Mouse (Mus musculus): Measurements from ENCODE around the gene Rpsa.

Gene Rpsa

DNA sequence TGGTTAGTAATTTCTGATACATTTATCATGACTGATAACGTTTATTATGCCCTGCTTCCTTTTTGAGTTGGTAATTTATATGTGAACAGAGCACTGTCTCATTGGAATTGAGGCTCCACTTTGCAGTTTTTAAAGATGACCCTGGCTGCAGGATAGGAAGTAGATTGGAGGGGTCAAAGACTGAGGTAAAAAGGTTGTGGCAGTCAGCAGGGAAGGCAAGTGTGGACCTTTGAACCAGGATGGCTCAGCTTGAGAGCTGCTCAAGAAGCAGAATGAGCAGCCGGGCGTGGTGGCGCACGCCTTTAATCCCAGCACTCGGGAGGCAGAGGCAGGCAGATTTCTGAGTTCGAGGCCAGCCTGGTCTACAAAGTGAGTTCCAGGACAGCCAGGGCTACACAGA lies 14.0 kb upstream of the Rpsa start:
- no peak for DNase-seq (ENCODE audit: low spot score in 2 of 2)

DNA sequence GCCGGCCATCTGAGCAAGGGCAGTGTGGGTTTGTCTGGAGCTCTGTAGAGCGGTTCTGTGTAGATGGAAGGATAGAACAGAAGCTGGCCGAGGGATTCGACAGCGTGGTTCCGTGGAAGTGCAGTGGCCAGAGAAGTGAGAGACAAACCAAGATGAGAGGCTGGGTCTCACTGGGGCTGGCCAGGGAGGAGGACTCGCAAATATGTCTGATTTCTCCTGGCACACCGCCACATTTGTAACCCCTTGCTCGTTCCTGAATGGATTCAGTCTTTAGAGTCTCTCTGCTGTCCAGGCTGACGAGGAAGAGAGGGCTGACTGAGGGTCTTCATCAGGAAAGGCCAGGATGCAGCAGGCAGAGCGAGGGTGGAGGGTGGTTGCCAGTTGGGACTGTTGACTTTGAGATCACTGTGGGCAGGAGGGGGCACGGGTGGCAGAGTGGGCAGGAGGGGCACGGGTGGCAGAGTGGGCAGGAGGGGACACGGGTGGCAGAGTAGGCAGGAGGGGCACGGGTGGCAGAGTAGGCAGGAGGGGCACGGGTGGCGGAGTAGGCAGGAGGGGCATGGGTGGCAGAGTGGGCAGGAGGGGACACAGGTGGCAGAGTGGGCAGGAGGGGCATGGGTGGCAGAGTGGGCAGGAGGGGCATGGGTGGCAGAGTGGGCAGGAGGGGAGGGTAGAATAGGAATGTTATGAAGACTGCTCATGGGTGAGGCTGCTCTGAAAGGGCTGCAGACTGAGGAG lies 13.3 kb upstream of the Rpsa start:
- peak in 1 of 2 experiments; percentile 36 for DNase-seq (ENCODE audit: low spot score in 2 of 2)

DNA sequence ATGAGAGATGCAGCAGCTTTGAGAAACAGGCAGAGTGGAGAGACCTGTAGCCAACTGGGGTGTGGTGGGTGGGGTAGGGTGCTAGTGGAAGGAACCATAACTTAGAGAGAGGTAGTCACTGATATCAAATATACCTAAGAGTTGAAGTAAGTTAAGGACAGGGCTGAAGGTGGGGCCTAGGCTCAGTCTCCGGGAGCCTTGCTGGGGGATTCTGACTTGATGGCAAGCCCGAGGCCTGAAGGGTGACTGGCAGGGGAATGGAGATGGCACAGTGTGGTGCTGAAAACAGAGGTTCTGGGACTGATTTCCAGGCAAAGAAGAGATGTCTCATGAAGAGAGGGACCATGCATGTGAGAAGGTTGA lies 12.7 kb upstream of the Rpsa start:
- DNase-seq (ENCODE audit: low spot score in 2 of 2): peak; percentile 42 to 46

DNA sequence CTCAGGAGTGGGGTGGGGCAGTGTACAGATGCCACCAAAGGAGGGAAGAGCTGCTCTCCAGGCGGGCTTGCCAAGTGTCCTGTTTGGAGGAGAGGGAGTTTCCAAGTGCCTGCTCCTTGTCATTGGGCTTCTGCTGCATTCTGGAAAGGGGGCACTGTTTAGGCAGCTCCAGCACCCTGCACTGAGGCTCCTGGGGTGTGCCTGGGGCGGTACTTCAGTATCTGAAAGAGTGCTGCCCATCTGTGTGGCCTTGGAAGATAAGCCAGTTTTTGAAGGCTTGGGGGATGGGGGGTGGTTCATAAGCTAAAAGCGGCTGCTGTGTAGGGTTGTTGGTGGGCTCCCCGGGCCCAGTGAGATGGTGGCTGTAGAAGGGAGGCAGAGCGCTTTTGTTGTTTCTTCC lies 11.9 kb upstream of the Rpsa start:
- peak; percentile 73 to 78 for DNase-seq (ENCODE audit: low spot score in 2 of 2)

DNA sequence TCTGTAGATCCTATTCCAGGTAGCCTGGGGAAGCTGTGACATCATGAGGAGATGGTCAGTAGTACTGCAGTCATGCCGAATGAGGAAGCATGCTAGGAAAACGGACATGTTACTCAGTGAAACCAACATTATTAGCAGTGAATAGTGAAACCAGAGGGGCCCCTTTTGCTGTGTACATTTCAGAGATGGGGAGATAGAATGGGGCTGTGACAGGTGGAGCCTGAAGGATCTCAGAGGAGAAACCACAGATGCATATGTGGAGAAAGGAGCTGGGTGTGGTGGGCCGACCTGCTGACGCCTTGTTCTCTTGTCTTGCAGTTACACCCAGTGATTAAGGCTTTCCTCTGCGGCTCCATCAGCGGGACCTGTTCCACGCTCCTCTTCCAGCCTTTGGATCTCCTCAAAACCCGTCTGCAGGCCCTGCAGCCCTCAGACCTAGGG lies 11.3 kb upstream of the Rpsa start:
- peak; percentile 52 to 58 for DNase-seq (ENCODE audit: low spot score in 2 of 2)

DNA sequence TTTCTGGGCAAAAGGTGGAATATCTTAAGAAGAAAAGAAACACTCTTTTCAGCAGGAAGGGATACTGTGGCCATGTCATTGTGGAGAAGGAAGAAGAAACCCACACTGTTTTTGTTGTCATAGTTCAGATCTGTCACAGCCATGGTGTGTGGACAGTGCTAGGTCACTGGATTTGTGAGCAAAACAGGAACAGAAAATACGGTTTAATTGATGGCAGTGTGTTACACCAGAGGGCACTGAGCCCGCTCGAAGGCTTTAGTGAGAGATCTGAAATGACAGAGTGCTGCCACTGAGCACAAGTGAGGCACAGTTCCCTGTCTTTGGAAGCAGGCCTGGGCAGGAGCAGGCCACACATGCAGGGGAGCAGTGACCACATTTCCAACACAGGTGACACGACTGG lies 9.3 kb upstream of the Rpsa start:
- DNase-seq (ENCODE audit: low spot score in 2 of 2): no peak

DNA sequence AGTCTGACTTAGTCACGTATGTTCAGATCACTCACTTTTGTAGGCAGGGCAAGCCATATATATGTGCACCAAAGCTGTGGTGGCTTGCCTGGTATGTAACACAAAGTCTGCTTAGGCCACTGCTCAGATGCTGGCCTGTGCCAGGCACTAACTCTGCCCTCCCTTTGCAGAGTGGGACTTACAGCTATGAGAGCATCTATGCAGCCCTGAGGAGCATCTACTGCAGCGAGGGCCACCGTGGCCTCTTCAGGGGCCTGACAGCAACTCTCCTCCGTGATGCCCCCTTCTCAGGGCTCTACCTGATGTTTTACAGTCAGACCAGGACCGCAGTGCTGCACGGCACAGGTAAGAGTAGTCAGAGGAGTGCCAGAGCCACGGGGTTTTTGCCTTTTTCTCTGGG lies 7.0 kb upstream of the Rpsa start:
- no peak for DNase-seq (ENCODE audit: low spot score in 2 of 2)

DNA sequence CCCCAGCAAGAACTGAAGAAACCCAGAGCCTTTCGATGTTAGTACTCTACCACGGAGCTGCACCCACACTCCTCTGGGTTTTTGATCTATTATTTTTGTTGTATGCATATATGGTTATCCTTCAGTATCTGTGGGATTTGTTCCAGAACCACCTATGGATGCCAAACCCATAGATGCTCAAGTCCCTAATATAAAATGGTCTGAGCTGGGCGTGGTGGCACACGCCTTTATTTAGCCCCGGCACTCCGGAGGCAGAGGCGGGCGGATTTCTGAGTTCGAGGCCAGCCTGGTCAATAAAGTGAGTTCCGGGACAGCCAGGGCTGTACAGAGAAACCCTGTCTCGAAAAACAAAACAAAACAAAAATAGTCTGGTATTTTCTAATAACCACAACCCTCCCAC lies 621 bp upstream of the Rpsa start:
- no peak for DNase-seq (ENCODE audit: low spot score in 2 of 2)

DNA sequence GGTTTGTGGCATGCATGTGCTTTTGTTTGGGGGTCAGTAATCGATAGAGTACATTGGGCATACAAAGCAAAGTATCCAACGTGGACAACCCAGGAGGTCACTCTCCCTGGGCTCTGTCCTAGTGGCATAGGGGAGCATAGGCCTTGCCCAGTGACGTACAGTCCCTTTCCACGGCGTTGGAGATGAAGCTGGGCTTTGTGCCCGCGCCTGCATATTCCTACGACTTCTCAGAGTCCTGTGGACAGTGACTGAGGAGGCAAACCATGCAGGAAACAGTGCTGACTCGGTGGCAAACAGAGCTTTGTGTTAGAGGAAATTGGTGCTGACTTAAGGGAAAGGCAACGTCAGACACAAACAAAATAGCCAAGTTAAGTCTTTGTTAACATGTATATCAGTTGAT lies 1.8 kb downstream of the Rpsa start:
- DNase-seq (ENCODE audit: low spot score in 2 of 2): no peak

DNA sequence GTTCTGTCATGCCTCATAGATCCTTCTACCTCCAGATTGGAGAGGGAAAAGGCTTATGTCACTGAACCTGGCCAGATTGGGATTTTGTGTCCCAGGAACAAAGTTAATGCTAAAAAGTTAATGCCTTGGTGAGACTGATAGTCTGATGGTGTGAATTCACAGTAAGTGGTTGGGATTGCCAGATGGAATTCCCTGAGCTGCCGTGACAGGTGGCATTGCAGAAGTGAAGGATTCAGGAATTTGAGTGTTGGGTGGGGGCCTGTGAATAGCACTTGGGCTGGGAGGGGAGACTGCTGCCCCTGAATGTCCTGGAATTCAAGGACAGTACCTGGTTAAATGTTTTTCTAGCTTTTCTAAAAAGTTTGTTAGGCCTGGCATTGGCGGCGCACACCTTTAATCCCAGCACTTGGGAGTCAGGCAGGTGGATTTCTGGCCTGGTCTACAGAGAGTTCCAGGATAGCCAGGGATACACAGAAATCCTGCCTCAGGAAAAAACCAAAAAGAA lies 4.3 kb downstream of the Rpsa start:
- no peak for DNase-seq (ENCODE audit: low spot score in 2 of 2)

DNA sequence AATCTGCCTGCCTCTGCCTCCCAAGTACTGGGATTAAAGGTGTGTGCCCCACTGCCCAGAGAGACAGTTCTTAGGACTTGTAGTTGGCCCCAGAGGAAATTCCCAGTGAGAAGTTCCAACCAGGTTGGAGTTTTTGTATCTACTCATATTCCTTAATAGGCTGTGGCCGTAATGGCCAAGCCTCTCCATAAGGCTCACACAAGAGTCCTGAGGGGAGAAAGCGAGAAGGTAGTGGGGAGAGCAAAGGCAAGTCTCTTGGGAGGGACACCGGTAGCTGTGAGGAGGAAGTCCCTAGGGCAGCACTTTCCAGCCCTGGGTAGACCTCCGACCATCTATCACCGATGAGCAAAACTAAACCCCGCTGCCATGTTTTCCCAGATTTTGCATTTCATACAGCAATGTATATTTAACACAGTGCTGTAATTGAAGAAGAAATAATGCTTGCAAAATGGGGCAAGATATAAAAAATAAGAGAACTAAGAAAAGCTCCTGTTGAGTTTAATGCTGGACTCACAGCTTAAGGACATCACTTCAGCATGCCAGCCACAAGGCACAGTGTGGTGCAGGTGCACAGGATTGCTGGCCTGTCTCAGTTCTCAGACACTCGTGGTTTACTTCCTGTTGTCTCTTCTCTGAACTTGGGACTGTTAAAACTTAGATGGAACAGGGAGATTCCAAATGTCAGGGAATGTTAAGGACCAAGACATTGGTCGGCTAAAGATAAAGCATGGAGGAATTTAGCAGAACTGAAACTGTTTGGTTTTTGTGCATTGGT lies 5.7 kb downstream of the Rpsa start:
- no peak for DNase-seq (ENCODE audit: low spot score in 2 of 2)

DNA sequence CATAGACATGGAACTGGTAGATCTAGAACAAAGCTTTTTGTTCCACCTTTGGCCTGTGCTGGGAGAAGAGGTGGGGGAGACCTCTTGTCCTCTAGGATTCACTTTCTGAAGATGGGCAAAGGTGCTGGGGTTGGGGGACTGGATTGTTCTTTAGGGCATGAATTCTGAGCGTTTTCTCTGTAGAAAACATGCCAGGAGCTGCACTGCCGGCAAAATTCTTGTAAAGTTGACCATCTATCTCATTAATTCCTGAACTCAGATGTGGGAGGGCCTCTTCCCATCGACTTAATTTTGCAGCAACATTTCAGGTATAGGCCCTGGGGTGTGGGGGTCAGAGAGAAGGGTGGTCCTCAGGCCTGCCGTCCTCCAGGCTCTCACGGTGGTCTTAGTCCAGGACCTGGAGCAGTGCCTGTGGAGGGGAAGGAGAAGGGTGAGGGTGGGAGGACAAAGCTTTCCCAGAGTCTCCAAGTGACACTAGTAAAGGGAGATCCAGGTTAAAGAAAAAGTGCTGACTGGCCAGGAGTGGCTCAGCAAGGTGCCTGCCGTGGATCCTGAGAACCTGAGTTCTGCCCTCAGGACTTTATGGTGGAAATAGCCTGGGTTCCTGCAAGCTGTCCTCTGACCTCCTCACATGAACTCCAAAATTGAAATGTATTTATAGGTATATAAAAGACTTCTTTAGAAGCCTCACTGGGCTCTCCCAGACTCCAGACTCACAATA lies 6.4 kb downstream of the Rpsa start:
- DNase-seq (ENCODE audit: low spot score in 2 of 2): no peak

DNA sequence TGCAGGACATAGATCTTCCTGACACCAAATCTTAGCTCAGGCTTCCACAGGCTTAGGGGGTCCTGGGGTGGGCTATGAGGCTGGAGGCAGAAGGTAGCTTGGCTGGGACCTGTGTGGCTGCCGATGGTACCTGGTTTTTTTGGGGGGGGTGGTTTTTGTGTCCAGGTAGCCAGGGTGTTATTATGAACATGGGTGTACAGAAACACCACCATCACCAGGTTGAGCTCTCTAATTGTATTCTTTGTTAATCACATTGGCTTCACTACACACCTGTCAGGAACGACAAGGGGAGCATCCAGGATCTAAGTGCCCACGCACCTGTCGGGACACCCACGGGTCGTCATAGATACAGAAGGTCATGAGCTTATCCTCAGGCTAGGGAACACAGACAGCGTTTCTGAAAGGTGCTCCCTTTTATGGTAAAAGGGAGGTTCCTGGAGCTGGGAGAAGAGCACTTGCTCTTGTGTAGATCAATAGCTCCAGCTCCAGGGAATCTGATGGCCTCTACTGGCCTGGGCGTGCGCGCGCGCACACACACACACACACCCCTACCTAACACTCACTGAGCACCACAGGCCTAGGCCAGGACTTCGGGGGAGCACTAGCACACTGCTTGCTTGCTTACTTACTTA lies 7.2 kb downstream of the Rpsa start:
- no peak for DNase-seq (ENCODE audit: low spot score in 2 of 2)

DNA sequence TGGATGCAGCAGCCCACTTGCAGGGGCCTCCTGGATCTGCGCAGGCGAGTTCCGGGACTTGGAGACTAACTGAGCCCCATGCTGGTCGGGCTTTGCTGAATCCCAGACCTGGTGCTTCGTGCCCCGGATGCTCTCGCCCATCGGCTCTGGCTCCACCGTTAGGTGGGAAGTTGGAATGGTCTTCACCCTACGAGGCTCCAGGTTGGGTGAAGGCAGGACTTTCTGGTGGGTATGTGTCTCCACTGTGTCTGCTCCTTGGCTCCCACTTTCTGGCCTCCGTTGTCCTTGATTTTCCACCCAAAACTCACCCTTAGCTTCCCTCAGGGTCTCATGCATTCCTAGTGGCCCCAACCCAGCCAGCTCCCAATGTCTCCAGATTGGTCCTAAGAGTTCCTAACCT lies 8.0 kb downstream of the Rpsa start:
- no peak for DNase-seq (ENCODE audit: low spot score in 2 of 2)

DNA sequence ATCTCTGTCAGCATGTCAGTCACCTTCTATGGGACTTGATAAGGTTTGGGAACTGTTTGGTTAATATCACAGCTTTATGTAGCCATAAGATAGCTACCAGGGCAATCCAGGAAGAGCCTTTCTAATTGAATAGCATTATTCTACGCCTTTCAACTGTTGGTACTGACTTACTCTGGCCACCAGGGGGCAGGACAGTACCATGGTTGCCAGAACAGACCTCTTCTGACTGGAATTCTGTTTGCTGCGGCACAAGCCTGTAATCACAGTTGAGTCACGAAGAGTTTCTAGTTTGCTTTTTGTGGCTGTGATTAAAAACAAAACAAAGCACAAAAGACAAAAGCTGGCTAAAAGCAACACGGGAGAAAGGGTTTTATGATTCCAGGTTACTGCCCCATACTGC lies 13.2 kb downstream of the Rpsa start:
- DNase-seq (ENCODE audit: low spot score in 2 of 2): peak; percentile 51 to 84

DNA sequence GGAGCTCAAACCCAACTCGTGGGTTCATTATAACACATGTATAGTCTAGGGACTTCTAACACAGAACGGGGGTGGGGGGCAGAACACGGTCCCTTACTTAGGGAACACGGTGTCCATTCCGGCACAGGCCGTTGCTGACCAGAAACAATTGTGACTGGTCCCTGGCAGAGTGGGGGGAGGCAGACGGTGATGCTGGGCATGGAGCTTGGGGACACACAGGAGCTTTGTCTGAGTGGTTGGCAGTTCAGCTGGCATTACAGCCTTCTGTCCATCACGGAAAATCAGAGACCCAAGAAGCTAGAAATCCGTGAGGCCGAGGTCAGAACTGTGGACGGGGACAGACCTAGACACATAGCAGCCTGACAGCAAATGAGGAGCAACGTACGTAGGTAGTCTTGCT lies 17.0 kb downstream of the Rpsa start:
- no peak for DNase-seq (ENCODE audit: low spot score in 2 of 2)

DNA sequence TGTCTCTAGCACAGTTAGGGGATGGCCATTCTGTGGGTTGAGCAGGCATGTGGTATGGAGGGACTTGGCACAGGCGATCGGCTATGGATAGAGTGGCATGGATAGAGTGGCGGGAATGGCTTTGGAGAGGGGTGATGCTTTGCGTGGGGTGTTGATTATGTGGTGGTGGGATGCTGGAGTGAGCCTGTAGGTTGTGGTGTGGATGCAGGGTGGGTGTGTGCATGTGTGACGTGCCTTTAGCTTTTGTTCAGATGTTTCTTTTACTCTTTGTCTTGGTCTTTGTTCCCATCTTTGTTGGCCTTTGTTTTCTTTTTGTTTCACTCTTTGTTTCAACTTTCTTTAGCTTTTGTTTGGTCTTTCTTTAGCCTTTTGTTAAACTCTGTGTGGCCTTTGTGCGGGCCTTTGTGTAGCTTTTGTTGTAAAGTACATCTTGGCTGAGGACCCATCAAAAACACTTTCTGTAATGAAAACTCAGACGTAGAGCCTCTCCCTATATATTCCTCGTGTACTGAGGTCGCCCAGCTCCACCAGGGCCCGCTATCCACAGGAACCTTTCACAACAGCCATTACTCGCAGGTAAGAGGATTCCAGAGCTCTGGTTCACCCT lies 21.8 kb downstream of the Rpsa start, which contains the start of gene Mobp:
TSS of gene Mobp (plus strand) at position 486 of the 607 bp plus-strand sequence.
- DNase-seq (ENCODE audit: low spot score in 2 of 2): no peak

DNA sequence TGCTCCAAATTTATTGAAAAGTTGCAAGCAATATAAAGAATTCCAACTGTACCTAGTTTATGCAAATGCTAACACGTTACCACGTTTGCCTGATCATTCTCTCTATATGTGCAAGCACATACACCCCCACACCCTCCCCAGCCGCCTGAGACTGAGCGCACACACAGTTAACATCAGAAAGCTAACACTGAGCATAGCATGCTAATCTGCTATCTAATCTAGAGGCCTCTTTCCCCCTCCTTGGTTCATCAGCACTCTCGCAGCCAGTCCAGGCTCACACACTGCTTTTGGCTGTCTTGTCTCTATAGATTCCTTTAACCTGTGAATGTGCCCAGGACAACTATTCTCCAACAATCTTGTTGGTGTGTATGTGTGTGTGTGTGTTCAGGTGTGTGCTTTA lies 23.7 kb downstream of the Rpsa start:
- no peak for DNase-seq (ENCODE audit: low spot score in 2 of 2)

DNA sequence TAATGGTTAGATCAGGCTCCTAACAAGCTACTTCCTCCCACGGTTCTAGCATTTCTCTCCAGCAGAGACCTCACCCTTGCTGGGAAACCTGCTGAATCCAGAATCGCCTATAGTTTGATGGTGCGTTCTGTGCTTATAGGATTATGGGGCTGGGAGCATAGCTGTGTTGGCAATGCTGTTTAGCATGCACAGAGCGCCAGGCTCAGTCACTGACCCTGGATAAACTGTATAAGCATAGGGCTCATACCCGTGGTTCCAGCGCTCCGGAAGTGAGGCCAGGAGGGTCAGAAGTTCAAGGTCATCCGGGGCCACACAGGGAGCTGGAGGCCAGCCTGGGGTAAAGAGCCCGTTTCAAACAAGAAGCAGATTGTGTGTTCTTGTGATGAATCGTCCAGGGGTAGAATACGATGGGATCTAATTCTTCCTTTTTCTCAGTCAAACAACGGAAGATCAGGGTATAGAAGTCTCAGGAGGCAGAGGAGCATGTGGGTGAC lies 24.5 kb downstream of the Rpsa start:
- no peak for DNase-seq (ENCODE audit: low spot score in 2 of 2)

DNA sequence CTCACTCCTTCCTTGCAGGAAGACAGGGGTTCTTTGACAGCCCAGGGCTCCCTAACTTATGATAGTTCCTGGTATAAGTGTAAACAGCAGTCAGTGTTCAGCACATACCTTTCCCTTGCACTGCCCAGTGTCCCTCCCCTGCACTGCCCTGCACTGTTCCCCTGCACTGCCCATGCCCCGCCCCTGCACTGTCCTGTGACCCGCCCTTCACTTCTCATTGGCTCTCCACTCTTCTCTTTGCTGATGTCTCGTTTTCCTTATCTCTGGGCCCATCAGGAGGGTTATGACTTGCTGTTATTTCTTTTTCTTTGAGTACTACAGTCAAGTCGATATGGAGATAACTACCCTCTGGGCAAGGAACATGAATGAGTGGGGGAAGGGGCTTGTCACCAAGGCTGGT lies 30.6 kb downstream of the Rpsa start:
- DNase-seq (ENCODE audit: low spot score in 2 of 2): no peak

DNA sequence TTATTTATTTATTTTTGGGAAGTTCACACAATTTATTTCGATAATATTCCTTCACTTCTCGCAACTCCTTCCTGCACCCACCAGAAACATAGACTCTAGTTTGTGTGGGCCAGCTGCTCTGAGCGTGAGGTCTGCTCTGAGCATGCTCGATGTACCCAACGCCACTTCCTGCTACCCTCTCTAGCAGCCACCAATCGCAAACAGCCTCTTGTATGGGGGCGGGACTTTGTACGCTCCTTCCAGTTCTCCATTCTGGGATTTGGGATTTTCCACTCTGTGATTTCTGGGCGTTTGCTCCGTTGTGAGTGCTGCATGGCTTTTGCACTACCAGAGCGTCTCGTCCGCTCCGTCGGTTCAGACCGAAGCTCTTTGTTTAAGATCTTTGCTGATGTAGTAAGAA lies 36.4 kb downstream of the Rpsa start:
- DNase-seq (ENCODE audit: low spot score in 2 of 2): no peak
